In the genomic region with DNA sequence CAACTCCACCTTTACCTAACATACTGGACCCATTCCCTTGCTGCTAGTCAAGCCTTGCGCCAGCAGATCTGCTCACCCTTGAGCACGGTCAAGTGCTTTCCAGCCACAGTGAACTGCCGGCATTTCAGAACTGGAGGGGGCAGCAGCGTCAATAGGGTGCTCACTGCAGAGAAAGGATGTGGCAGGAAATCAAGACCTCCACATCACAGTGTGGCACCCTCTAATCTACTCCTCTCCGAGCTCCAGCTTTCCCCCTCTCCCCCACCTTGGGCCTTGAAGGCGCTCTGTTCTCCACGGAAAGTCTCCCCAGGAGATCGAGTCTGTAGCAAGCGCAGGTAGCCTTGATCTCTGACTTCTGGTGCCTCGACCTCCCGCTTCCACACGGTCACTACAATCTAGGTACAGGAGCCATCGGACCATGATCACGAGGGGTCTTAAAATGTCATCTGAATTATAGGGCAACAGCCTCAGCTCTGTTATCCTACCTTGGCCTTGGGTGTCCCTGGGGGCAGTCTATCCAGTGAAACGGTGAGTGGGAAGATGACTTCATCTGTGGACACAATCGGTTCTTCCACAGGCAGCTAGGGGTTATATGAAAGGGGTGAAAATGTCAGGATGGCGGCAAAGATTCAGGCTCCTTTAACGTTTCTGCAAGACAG, we compare ENCODE assay signal across 7 mouse cellular contexts. TPM values are rescaled to one million over a fixed set of nuclear protein-coding genes. Genes with fewer than 3 reads are reported as not detected.
A peak's percentile ranks its signal among the peaks of the same experiment; 100 is the strongest.
DNase-seq lines count a peak whose midpoint lies in the region; ATAC-seq and TF ChIP-seq lines count a peak whose summit lies in the region.

No protein-coding gene starts in this region.

- H3K4me1 ChIP-seq in lung, postnatal 0 days (ENCODE audit: insufficient read depth, low read depth, low read length), result peaks cover 11% of the 10 kb centered on the region
- H3K4me1 ChIP-seq in forebrain, embryonic 10.5 days, result peaks cover 30% of the 10 kb centered on the region
- H3K4me1 ChIP-seq in limb, embryonic 12.5 days (replicated peaks), result peaks cover 13% of the 10 kb centered on the region
- peaks cover 18% of the 10 kb centered on the region; the same call in 1 of the 2 replicates for H3K4me1 ChIP-seq in stomach, embryonic 14.5 days (ENCODE audit: control insufficient read depth, insufficient read depth, low read length)

- no peaks in the 10 kb centered on the region for H3K9me3 ChIP-seq in lung, postnatal 0 days (ENCODE audit: low read length)
- H3K9me3 ChIP-seq in forebrain, embryonic 10.5 days, result no peaks in the 10 kb centered on the region
- no peaks in the 10 kb centered on the region for H3K9me3 ChIP-seq in limb, embryonic 12.5 days
- H3K9me3 ChIP-seq in stomach, embryonic 14.5 days (ENCODE audit: control insufficient read depth, low read depth, low read length), result no peaks in the 10 kb centered on the region

- peak overlapping the region; percentile 87; the same call in 1 of the 2 replicates for H3K4me3 ChIP-seq in lung, postnatal 0 days (ENCODE audit: low read depth, low read length)
- peak overlapping the region; percentile 99 for H3K4me3 ChIP-seq in forebrain, embryonic 10.5 days
- H3K4me3 ChIP-seq in limb, embryonic 12.5 days (replicated peaks), result peak overlapping the region; percentile 88
- peak overlapping the region; percentile 93 for H3K4me3 ChIP-seq in stomach, embryonic 14.5 days (ENCODE audit: low read depth, low read length)

- 0 out of 2 replicates have a peak, but pooled peaks cover 6% of the 10 kb centered on the region for H3K36me3 ChIP-seq in lung, postnatal 0 days (ENCODE audit: insufficient read depth, low read length)
- H3K36me3 ChIP-seq in forebrain, embryonic 10.5 days (replicated peaks), result peaks cover 62% of the 10 kb centered on the region
- H3K36me3 ChIP-seq in limb, embryonic 12.5 days, result peaks cover 61% of the 10 kb centered on the region
- H3K36me3 ChIP-seq in stomach, embryonic 14.5 days (ENCODE audit: control insufficient read depth, insufficient read depth, low read length), result peaks cover 32% of the 10 kb centered on the region

- 54% methylated on average over 18 of the region's 18 CpGs for WGBS in lung, postnatal 0 days
- 72% methylated on average over 18 of the region's 18 CpGs for WGBS in forebrain, embryonic 10.5 days
- 76% methylated on average over 18 of the region's 18 CpGs for WGBS in limb, embryonic 12.5 days
- WGBS in stomach, embryonic 14.5 days, result 61% methylated on average over 18 of the region's 18 CpGs

- H3K27me3 ChIP-seq in lung, postnatal 0 days (replicated peaks; ENCODE audit: insufficient read depth, low read length), result no peaks in the 10 kb centered on the region
- H3K27me3 ChIP-seq in forebrain, embryonic 10.5 days (ENCODE audit: poor library complexity, severe bottlenecking), result no peaks in the 10 kb centered on the region
- H3K27me3 ChIP-seq in limb, embryonic 12.5 days, result no peaks in the 10 kb centered on the region
- H3K27me3 ChIP-seq in stomach, embryonic 14.5 days (ENCODE audit: control insufficient read depth, insufficient read depth, low read length), result no peaks in the 10 kb centered on the region

- ATAC-seq in lung, postnatal 0 days, result no peak
- no peak for ATAC-seq in limb, embryonic 12.5 days (ENCODE audit: insufficient number of reproducible peaks, insufficient read depth, low FRiP score, low TSS enrichment, low read depth)
- no peak for ATAC-seq in stomach, embryonic 14.5 days (ENCODE audit: insufficient number of reproducible peaks, insufficient read depth, low FRiP score, low read depth)

- peak overlapping the region; percentile 82 for H3K9ac ChIP-seq in lung, postnatal 0 days (replicated peaks; ENCODE audit: low read depth)
- peak overlapping the region; percentile 93 for H3K9ac ChIP-seq in limb, embryonic 12.5 days (replicated peaks)
- H3K9ac ChIP-seq in stomach, embryonic 14.5 days (replicated peaks; ENCODE audit: low read depth, low read length), result peak overlapping the region; percentile 91

- H3K4me2 ChIP-seq in lung, postnatal 0 days (replicated peaks; ENCODE audit: low read depth, low read length), result peak overlapping the region; percentile 99
- H3K4me2 ChIP-seq in limb, embryonic 12.5 days, result peak overlapping the region; percentile 99
- H3K4me2 ChIP-seq in stomach, embryonic 14.5 days (replicated peaks; ENCODE audit: low read depth, low read length), result peak overlapping the region; percentile 95

- TF ChIP-seq CTCF in lung, postnatal 0 days (IDR thresholded peaks at IDR 0.05), result peak; percentile 7; the same call in 1 of the 2 replicates

- DNase-seq in lung, postnatal 0 days (ENCODE audit: low spot score), result no peak
- no peak for DNase-seq in lung, postnatal 14 days
- DNase-seq in forebrain, embryonic 10.5 days (ENCODE audit: extremely low spot score, low spot score), result no peak
- DNase-seq in ovary, adult 18-20 months (ENCODE audit: low spot score), result no peak
- DNase-seq in spleen, postnatal 10 days (ENCODE audit: low spot score in 2 of 2), result no peak

- no peak overlapping the region for H3K27ac ChIP-seq in lung, postnatal 0 days (ENCODE audit: low read length)
- peak overlapping the region; percentile 93 for H3K27ac ChIP-seq in forebrain, embryonic 10.5 days
- peak overlapping the region; percentile 76; the same call in 1 of the 2 replicates for H3K27ac ChIP-seq in limb, embryonic 12.5 days
- no peak overlapping the region for H3K27ac ChIP-seq in stomach, embryonic 14.5 days (ENCODE audit: low read length)

- TF ChIP-seq EP300 in lung, postnatal 0 days (IDR thresholded peaks at IDR 0.05), result no peak

RNA-seq across cellular contexts. Expression of gene BC037034, which starts 1.1 kb away (rescaled TPM):
- 2.9 and 3.2 TPM in 2 replicates for polyA plus RNA-seq in lung, postnatal 0 days (2015; fragmentation: Nextera tagmentation; extraction: Ambion mirVana)
- polyA plus RNA-seq in forebrain, embryonic 10.5 days (2016; fragmentation: Nextera tagmentation; extraction: Ambion mirVana), result 5.3 and 5.5 TPM in 2 replicates
- polyA plus RNA-seq in limb, embryonic 12.5 days (2016; fragmentation: Nextera tagmentation; extraction: Ambion mirVana), result 9.7 and 11.0 TPM in 2 replicates
- polyA plus RNA-seq in stomach, embryonic 14.5 days (2014; fragmentation: Nextera tagmentation; extraction: Ambion mirVana), result 6.7 and 7.8 TPM in 2 replicates

RNA-seq across cellular contexts. Expression of gene Lamtor4, which starts 7.4 kb away (rescaled TPM):
- polyA plus RNA-seq in lung, postnatal 0 days (2015; fragmentation: Nextera tagmentation; extraction: Ambion mirVana), result 73.5 and 75.6 TPM in 2 replicates
- polyA plus RNA-seq in forebrain, embryonic 10.5 days (2016; fragmentation: Nextera tagmentation; extraction: Ambion mirVana), result 38.9 and 41.5 TPM in 2 replicates
- 41.8 and 42.5 TPM in 2 replicates for polyA plus RNA-seq in limb, embryonic 12.5 days (2016; fragmentation: Nextera tagmentation; extraction: Ambion mirVana)
- polyA plus RNA-seq in stomach, embryonic 14.5 days (2014; fragmentation: Nextera tagmentation; extraction: Ambion mirVana), result 66.1 and 74.0 TPM in 2 replicates

RNA-seq across cellular contexts. Expression of gene Gal3st4, which starts 9.9 kb away (rescaled TPM):
- 0.84 and 1.2 TPM in 2 replicates for polyA plus RNA-seq in lung, postnatal 0 days (2015; fragmentation: Nextera tagmentation; extraction: Ambion mirVana)
- 3.1 and 3.9 TPM in 2 replicates for polyA plus RNA-seq in forebrain, embryonic 10.5 days (2016; fragmentation: Nextera tagmentation; extraction: Ambion mirVana)
- polyA plus RNA-seq in limb, embryonic 12.5 days (2016; fragmentation: Nextera tagmentation; extraction: Ambion mirVana), result 4.0 and 4.5 TPM in 2 replicates
- polyA plus RNA-seq in stomach, embryonic 14.5 days (2014; fragmentation: Nextera tagmentation; extraction: Ambion mirVana), result 2.4 and 4.4 TPM in 2 replicates

RNA-seq across cellular contexts. Expression of gene Gm43720, which starts 17.0 kb away (rescaled TPM):
- 0.02 and 0.11 TPM in 2 replicates for polyA plus RNA-seq in lung, postnatal 0 days (2015; fragmentation: Nextera tagmentation; extraction: Ambion mirVana)
- polyA plus RNA-seq in forebrain, embryonic 10.5 days (2016; fragmentation: Nextera tagmentation; extraction: Ambion mirVana), result 0.09 TPM in 2 replicates
- polyA plus RNA-seq in limb, embryonic 12.5 days (2016; fragmentation: Nextera tagmentation; extraction: Ambion mirVana), result 0.12 and 0.25 TPM in 2 replicates
- 0.22 and 0.23 TPM in 2 replicates for polyA plus RNA-seq in stomach, embryonic 14.5 days (2014; fragmentation: Nextera tagmentation; extraction: Ambion mirVana)

RNA-seq across cellular contexts. Expression of gene Gpc2, which starts 17.1 kb away (rescaled TPM):
- polyA plus RNA-seq in lung, postnatal 0 days (2015; fragmentation: Nextera tagmentation; extraction: Ambion mirVana), result 2.0 and 2.7 TPM in 2 replicates
- polyA plus RNA-seq in forebrain, embryonic 10.5 days (2016; fragmentation: Nextera tagmentation; extraction: Ambion mirVana), result 34.8 and 36.7 TPM in 2 replicates
- 62.5 and 62.8 TPM in 2 replicates for polyA plus RNA-seq in limb, embryonic 12.5 days (2016; fragmentation: Nextera tagmentation; extraction: Ambion mirVana)
- polyA plus RNA-seq in stomach, embryonic 14.5 days (2014; fragmentation: Nextera tagmentation; extraction: Ambion mirVana), result 5.2 and 5.8 TPM in 2 replicates

Comparison
In these comparisons a context has a peak if more than half of its experiments do, and no peak if none do; other contexts are left out.
1. H3K27ac ChIP-seq: peak in forebrain, embryonic 10.5 days (single experiment) and limb, embryonic 12.5 days (single experiment); none in lung, postnatal 0 days (single experiment) and stomach, embryonic 14.5 days (single experiment).
2. Peak in every context shown above with its lines, with median percentiles within 50 percentile points of each other: H3K4me2 ChIP-seq, H3K4me3 ChIP-seq and H3K9ac ChIP-seq.